Mouse (Mus musculus) heart, adult 2 months (tissue): ENCODE data around the gene Mc3r. TPM values are rescaled to one million over a fixed set of nuclear protein-coding genes. Genes with fewer than 3 reads are reported as not detected.

Experiments used
- DNase-seq, 2 experiments: peaks; one replicate each; pipeline ENCODE4 v3.0.0; 2021
- H3K27ac ChIP-seq: fragments of 200-600 bp; 2 replicates; pipeline ENCODE4 v1.8.1; 2022
- H3K27me3 ChIP-seq: fragments of 200-500 bp; 2 replicates; pipeline ENCODE4 v1.6.1; 2012; ENCODE audit warnings: mild to moderate bottlenecking, low read length, inconsistent platforms, mixed read lengths; ENCODE audit not compliant: control insufficient read depth, insufficient read depth
- H3K36me3 ChIP-seq: fragments of 200-500 bp; 2 replicates; pipeline ENCODE4 v1.6.1; 2012; ENCODE audit warnings: low read length, inconsistent platforms; ENCODE audit not compliant: control insufficient read depth, insufficient read depth
- H3K4me1 ChIP-seq: fragments of 200-500 bp; 2 replicates; pipeline ENCODE4 v1.6.1; 2011; ENCODE audit warnings: low read length; ENCODE audit not compliant: control insufficient read depth, insufficient read depth
- H3K4me3 ChIP-seq: fragments of 200-600 bp; 2 replicates; pipeline ENCODE4 v1.8.1; 2022
- H3K79me2 ChIP-seq: fragments of 200-500 bp; replicated peaks from 2 replicates; pipeline ENCODE4 v1.6.1; 2012; ENCODE audit warnings: mild to moderate bottlenecking, inconsistent platforms, low read length, moderate library complexity, mixed read lengths; ENCODE audit not compliant: control insufficient read depth, insufficient read depth
- H3K9ac ChIP-seq: fragments of 200-500 bp; 2 replicates; pipeline ENCODE4 v1.6.1; 2012; ENCODE audit warnings: low read depth, mild to moderate bottlenecking, control low read depth, inconsistent platforms, low read length, mixed read lengths
- CTCF ChIP-seq: fragments of 200-600 bp; IDR thresholded peaks from 2 replicates; pipeline ENCODE4 v1.8.1; 2022; ENCODE audit warnings: antibody characterized with exemption, mild to moderate bottlenecking, moderate library complexity
- EP300 ChIP-seq: fragments of 200-500 bp; IDR thresholded peaks from 2 replicates; pipeline ENCODE4 v1.6.1; 2011; ENCODE audit warnings: low read depth, low read length, control low read depth; ENCODE audit not compliant: insufficient read depth
- POLR2A ChIP-seq: fragments of 200-500 bp; IDR thresholded peaks from 2 replicates; pipeline ENCODE4 v1.6.1; 2011; ENCODE audit warnings: mild to moderate bottlenecking, low read depth, low read length, control low read depth; ENCODE audit not compliant: insufficient read depth
- WGBS: fragments of 180-500 bp; shearing (Covaris S2); methylation state at CpG from one replicate; pipeline ENCODE4 v1.1.7; 2018; 5-methylcytosine and 5-hydroxymethylcytosine counted together
- intact Hi-C: fragments of 180-260 bp; cut with DNase I; formaldehyde crosslinking; loops from one replicate; pipeline ENCODE4 v1.15.1; 2025
- polyA plus RNA-seq: library from polyadenylated mRNA; depleted of rRNA; stranded (reverse); fragments of >200 nt; gene quantifications from 2 replicates; pipeline ENCODE4 v1.2.3, GENCODE M21; 2012
- total RNA-seq, 2 experiments: library from RNA; stranded (reverse); gene quantifications; 2 replicates each; pipeline ENCODE4 v1.2.3; 2021

Mc3r gene
- total and polyA plus RNA-seq, 3 experiments: not detected

- H3K9ac ChIP-seq: no peak overlapping the region
- intact Hi-C loops: no loop called here
- no peaks in the 10 kb centered on the region for H3K4me1 ChIP-seq
- no peaks in the 10 kb centered on the region for H3K36me3 ChIP-seq
- DNase-seq: no peak
- TF ChIP-seq POLR2A (no peak), CTCF (no peak), EP300 (no peak)
- WGBS: 44% methylated on average over 12 of the region's 12 CpGs
- H3K79me2 ChIP-seq: no peaks in the 10 kb centered on the region
- no peak overlapping the region for H3K4me3 ChIP-seq
- no peaks in the 10 kb centered on the region; the same call in 1 of the 2 replicates for H3K27me3 ChIP-seq
- no peak overlapping the region for H3K27ac ChIP-seq
Measured at GRCm38 (mm10) chr2:172270974-172271697, 22.8 kb downstream of the Mc3r start.

- no peak overlapping the region for H3K4me3 ChIP-seq
- 39% methylated on average over 8 of the region's 8 CpGs for WGBS
- no peaks in the 10 kb centered on the region for H3K79me2 ChIP-seq
- H3K9ac ChIP-seq: no peak overlapping the region
- intact Hi-C loops: no loop called here
- TF ChIP-seq POLR2A (no peak), EP300 (no peak), CTCF (no peak)
- H3K36me3 ChIP-seq: no peaks in the 10 kb centered on the region
- no peak for DNase-seq
- no peaks in the 10 kb centered on the region for H3K4me1 ChIP-seq
- H3K27me3 ChIP-seq: no peaks in the 10 kb centered on the region; the same call in 1 of the 2 replicates
- H3K27ac ChIP-seq: no peak overlapping the region
Measured at GRCm38 (mm10) chr2:172274662-172275061, 26.4 kb downstream of the Mc3r start.

GRCm38 (mm10) chr2:172276155-172276554 lies 27.9 kb downstream of the Mc3r start:
- Histone ChIP-seq H3K36me3 (no peaks in the 10 kb centered on the region), H3K27ac (no peak overlapping the region), H3K4me1 (no peaks in the 10 kb centered on the region), H3K79me2 (no peaks in the 10 kb centered on the region), H3K4me3 (no peak overlapping the region), H3K27me3 (no peaks in the 10 kb centered on the region; the same call in 1 of the 2 replicates), H3K9ac (no peak overlapping the region)
- DNase-seq: no peak
- 7% methylated on average over 5 of the region's 5 CpGs for WGBS
- intact Hi-C loops: no loop called here
- no peak for TF ChIP-seq EP300
- TF ChIP-seq POLR2A: no peak
- TF ChIP-seq CTCF: no peak

- Histone ChIP-seq H3K27me3 (no peaks in the 10 kb centered on the region), H3K36me3 (no peaks in the 10 kb centered on the region), H3K4me1 (no peaks in the 10 kb centered on the region), H3K9ac (no peak overlapping the region), H3K79me2 (no peaks in the 10 kb centered on the region), H3K27ac (no peak overlapping the region), H3K4me3 (no peak overlapping the region)
- DNase-seq: no peak
- TF ChIP-seq CTCF (no peak), POLR2A (no peak), EP300 (no peak)
- intact Hi-C loops: no loop called here
- WGBS: 67% methylated on average over 3 of the region's 3 CpGs
Measured at GRCm38 (mm10) chr2:172278979-172279378, 30.7 kb downstream of the Mc3r start.

GRCm38 (mm10) chr2:172282071-172282710 lies 33.9 kb downstream of the Mc3r start:
- H3K27ac ChIP-seq: no peak overlapping the region
- H3K27me3 ChIP-seq: no peaks in the 10 kb centered on the region
- no peak overlapping the region for H3K9ac ChIP-seq
- intact Hi-C loops: no loop called here
- no peaks in the 10 kb centered on the region for H3K79me2 ChIP-seq
- TF ChIP-seq POLR2A (no peak), CTCF (no peak), EP300 (no peak)
- H3K4me3 ChIP-seq: no peak overlapping the region
- DNase-seq: no peak
- WGBS: 81% methylated on average over 19 of the region's 19 CpGs
- no peaks in the 10 kb centered on the region for H3K36me3 ChIP-seq
- no peaks in the 10 kb centered on the region for H3K4me1 ChIP-seq

GRCm38 (mm10) chr2:172287715-172288114 lies 39.4 kb downstream of the Mc3r start:
- intact Hi-C loops: no loop called here
- Histone ChIP-seq H3K79me2 (no peaks in the 10 kb centered on the region), H3K36me3 (no peaks in the 10 kb centered on the region), H3K27ac (no peak overlapping the region), H3K9ac (no peak overlapping the region), H3K4me1 (no peaks in the 10 kb centered on the region), H3K4me3 (no peak overlapping the region), H3K27me3 (no peaks in the 10 kb centered on the region)
- no peak for TF ChIP-seq EP300
- no peak for TF ChIP-seq POLR2A
- TF ChIP-seq CTCF: no peak
- 90% methylated on average over 1 of the region's 1 CpGs for WGBS
- no peak for DNase-seq
